Mouse (Mus musculus): ENCODE data around the gene Tubb2a. TPM values are rescaled to one million over a fixed set of nuclear protein-coding genes. Genes with fewer than 3 reads are reported as not detected.
"Not testable (repeated sequence)": the region's sequence is repeated elsewhere in the genome, so short reads cannot be mapped to it uniquely, and the experiment has no call there.

Tubb2a gene
- total and polyA plus RNA-seq, 3 experiments, result 17.6 to 43.0 (median 26.1) TPM

DNA sequence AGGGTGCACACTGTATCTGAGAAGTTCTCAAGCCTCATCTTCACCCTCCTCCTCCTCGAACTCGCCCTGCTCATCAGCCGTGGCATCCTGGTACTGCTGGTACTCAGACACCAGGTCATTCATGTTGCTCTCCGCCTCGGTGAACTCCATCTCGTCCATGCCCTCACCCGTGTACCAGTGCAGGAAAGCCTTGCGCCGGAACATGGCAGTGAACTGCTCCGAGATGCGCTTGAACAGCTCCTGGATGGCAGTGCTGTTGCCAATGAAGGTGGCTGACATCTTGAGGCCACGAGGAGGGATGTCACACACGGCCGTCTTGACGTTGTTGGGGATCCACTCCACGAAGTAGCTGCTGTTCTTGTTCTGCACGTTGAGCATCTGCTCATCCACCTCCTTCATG is 3.4 kb downstream of the Tubb2a start:
- H3K4me2 ChIP-seq (ENCODE audit: insufficient read depth, low read depth, poor library complexity, severe bottlenecking); H3K27ac ChIP-seq (ENCODE audit: insufficient read depth, low read depth); in situ Hi-C loops (cut with MboI; ENCODE audit: low pct_ligation_motif_present, low pct_unique_long_range_greater_than_20kb, low sequenced_read_pairs); dilution Hi-C loops (cut with MboI; ENCODE audit: extremely low pct_ligation_motif_present, extremely low pct_unique_long_range_greater_than_20kb, low sequenced_read_pairs); H3K27me3 ChIP-seq (replicated peaks); H3K9ac ChIP-seq (ENCODE audit: insufficient read depth, low read depth); H3K9me3 ChIP-seq (replicated peaks; ENCODE audit: low read length); H3K79me2 ChIP-seq (replicated peaks; ENCODE audit: control insufficient read depth, extremely low read depth, insufficient read depth, poor library complexity, severe bottlenecking); H3K4me3 ChIP-seq (replicated peaks in 1 of 3; ENCODE audit: low read depth in 2 of 3, low read length in 2 of 3, poor library complexity in 1 of 3); DNase-seq (ENCODE audit: extremely low read depth): not testable (repeated sequence)
- H3K36me3 ChIP-seq (replicated peaks in 1 of 2; ENCODE audit: control insufficient read depth in 1 of 2, insufficient read depth in 1 of 2, low read length in 1 of 2), result peaks cover 12 to 20% of the 10 kb centered on the region in 2 experiments
- peaks cover 8 to 19% of the 10 kb centered on the region in 2 experiments for H3K4me1 ChIP-seq (ENCODE audit: control insufficient read depth in 1 of 2, insufficient read depth in 2 of 2)

GRCm38 (mm10) chr13:34072847-34073246 is 5.0 kb downstream of the Tubb2a start:
- peaks cover 12 to 24% of the 10 kb centered on the region in 2 experiments for H3K36me3 ChIP-seq (replicated peaks in 1 of 2; ENCODE audit: control insufficient read depth in 1 of 2, insufficient read depth in 1 of 2, low read length in 1 of 2)
- TF ChIP-seq RCOR1 (conservative IDR thresholded peaks at IDR 0.05; ENCODE audit: low read depth, low read length) (no peak), ZMIZ1 (IDR thresholded peaks at IDR 0.05; ENCODE audit: low read depth, low read length) (no peak), CHD1 (IDR thresholded peaks at IDR 0.05; ENCODE audit: low read depth, low read length) (no peak), POLR2A (IDR thresholded peaks at IDR 0.05; ENCODE audit: low read depth, low read length) (no peak), PAX5 (IDR thresholded peaks at IDR 0.05; ENCODE audit: low read length) (no peak), ZNF384 (IDR thresholded peaks at IDR 0.05; ENCODE audit: low read depth, low read length) (no peak), MEF2A (IDR thresholded peaks at IDR 0.05; ENCODE audit: borderline replicate concordance, low read depth, low read length) (no peak), KAT2A (IDR thresholded peaks at IDR 0.05; ENCODE audit: insufficient replicate concordance, low read length) (no peak), NELFE (IDR thresholded peaks at IDR 0.05; ENCODE audit: low read depth, low read length) (no peak), MAZ (IDR thresholded peaks at IDR 0.05; ENCODE audit: low read depth, low read length) (no peak), NRF1 (IDR thresholded peaks at IDR 0.05; ENCODE audit: low read depth, low read length) (no peak), POLR2AphosphoS2 (IDR thresholded peaks at IDR 0.05; ENCODE audit: low read depth, low read length) (no peak), MYC (IDR thresholded peaks at IDR 0.05; ENCODE audit: low read depth, low read length) (no peak), BHLHE40 (IDR thresholded peaks at IDR 0.05; ENCODE audit: low read depth, low read length) (no peak), GABPA (IDR thresholded peaks at IDR 0.05; ENCODE audit: insufficient replicate concordance, low read depth, low read length) (no peak), SIN3A (IDR thresholded peaks at IDR 0.05; ENCODE audit: low read length) (no peak), EP300 (IDR thresholded peaks at IDR 0.05; ENCODE audit: low read length) (no peak)
- H3K9me3 ChIP-seq (replicated peaks; ENCODE audit: low read length), result no peaks in the 10 kb centered on the region
- no peaks in the 10 kb centered on the region for H3K79me2 ChIP-seq (replicated peaks; ENCODE audit: control insufficient read depth, extremely low read depth, insufficient read depth, poor library complexity, severe bottlenecking)
- in situ Hi-C loops (cut with MboI; ENCODE audit: low pct_ligation_motif_present, low pct_unique_long_range_greater_than_20kb, low sequenced_read_pairs) (no loop called here), dilution Hi-C loops (cut with MboI; ENCODE audit: extremely low pct_ligation_motif_present, extremely low pct_unique_long_range_greater_than_20kb, low sequenced_read_pairs) (no loop called here)
- H3K27ac ChIP-seq (ENCODE audit: insufficient read depth, low read depth), result no peak overlapping the region
- no peaks in the 10 kb centered on the region for H3K27me3 ChIP-seq (replicated peaks)
- no peak overlapping the region for H3K4me2 ChIP-seq (ENCODE audit: insufficient read depth, low read depth, poor library complexity, severe bottlenecking)
- peaks cover 8 to 10% of the 10 kb centered on the region in 2 experiments for H3K4me1 ChIP-seq (ENCODE audit: control insufficient read depth in 1 of 2, insufficient read depth in 2 of 2)
- H3K4me3 ChIP-seq (replicated peaks in 1 of 3; ENCODE audit: low read depth in 2 of 3, low read length in 2 of 3, poor library complexity in 1 of 3), result no peak overlapping the region
- DNase-seq (ENCODE audit: extremely low read depth), result no peak
- no peak overlapping the region for H3K9ac ChIP-seq (ENCODE audit: insufficient read depth, low read depth)
